Mouse (Mus musculus) layer of hippocampus, adult 9-10 months (tissue): ENCODE data around the gene Hpn.
A peak's percentile ranks its signal among the peaks of the same experiment; 100 is the strongest.

Experiments
- DNase-seq: peaks from one replicate; pipeline ENCODE4 v3.0.0; 2022; ENCODE audit warnings: low spot score

Hpn gene

GRCm38 (mm10) chr7:31081106-31081505 is 34.0 kb downstream of the Hpn start:
- no peak for DNase-seq

DNA sequence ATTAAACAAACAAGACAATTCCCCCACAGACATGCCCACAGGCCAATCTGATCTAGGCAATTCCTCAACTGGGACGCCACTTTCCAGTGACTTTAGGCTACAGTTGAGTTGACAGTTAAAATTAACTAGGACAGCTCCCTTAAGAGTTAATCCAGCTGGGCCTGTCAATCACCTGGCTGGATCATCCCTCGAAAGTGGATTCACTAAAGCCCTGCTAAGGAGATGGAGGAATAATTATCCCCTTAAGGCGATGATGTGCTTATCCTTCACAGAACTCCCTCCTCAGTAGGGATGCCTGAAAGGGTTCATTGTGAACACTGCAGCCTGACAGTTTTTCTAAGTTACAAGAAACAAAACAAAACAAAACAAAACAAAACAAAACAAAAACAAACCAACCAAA is 34.5 kb downstream of the Hpn start:
- no peak for DNase-seq

DNA sequence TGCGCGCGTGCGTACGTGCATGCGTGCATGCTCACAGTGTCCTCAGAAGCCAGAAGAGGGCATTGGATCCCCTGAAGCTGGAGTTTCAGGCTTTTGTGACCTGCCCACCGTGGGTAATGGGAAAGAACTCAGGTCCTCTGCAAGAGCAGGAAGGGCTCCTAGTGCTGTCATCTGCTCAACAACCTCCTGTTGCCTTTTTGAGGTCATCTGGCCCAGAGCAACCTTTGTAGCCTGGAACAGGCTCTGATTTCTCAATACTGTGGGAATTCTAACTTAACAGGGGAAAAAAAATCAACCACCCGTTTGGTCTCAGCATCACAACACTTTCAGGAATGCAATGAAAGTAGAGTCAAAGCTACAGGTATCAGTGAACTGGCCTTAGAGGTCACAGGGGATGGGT is 35.4 kb downstream of the Hpn start:
- DNase-seq, result no peak

- DNase-seq, result peak; percentile 75
Measured at GRCm38 (mm10) chr7:31077885-31078445, 37.1 kb downstream of the Hpn start.

GRCm38 (mm10) chr7:31077470-31077869 is 37.6 kb downstream of the Hpn start:
- no peak for DNase-seq

GRCm38 (mm10) chr7:31076492-31076891 is 38.6 kb downstream of the Hpn start, which contains the start of gene Fxyd3:
Gene Fxyd3 (minus strand): TSS chr7:31076704.
- no peak for DNase-seq

DNA sequence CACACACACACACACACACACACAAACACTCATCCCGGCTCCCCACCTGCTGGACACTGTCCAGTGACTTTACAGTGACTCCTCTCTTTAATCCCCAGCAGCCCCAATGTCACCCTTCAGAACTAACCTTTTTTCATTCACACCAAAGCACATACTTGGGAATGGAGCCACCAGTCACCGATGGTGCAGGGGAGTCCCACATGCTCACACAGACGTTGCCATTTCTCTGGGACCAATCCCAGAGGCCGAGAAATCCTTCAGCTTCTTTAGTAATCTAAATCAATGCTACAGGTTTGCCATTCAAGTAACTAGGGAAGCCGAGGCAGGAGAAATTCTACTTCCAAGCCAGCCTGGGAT is 40.4 kb downstream of the Hpn start:
- DNase-seq, result no peak

DNA sequence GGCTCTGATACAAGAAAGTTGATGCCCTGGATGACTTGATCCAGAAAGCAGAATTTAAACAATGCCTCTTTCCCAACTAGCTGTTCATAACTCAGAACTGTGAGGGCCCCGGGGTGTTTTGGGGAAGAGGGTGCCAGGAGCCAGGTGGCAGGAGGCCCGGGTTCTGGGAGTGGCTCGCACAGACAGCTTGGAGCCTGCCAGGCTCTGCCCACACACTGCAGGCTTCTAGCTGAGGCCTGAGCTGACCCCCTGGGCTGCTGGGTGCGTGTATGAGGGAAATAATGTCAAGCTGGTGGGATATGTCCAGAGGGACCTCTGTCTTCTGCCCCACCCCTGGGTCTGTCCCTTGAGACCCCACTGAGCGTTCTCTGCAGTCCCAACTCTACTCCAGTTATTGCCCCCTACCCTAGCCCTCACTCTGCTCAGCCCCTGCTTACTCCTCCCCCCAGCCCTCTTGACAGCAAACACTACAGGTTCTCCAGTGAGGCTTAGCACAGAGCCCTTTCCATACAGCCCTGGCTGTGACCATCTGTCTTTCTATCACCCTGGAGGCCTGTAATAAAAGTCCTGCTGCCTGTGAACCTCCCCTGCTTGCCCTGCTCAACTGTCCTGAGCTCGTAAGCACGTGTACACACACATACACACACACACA is 40.9 kb downstream of the Hpn start:
- DNase-seq, result no peak

DNA sequence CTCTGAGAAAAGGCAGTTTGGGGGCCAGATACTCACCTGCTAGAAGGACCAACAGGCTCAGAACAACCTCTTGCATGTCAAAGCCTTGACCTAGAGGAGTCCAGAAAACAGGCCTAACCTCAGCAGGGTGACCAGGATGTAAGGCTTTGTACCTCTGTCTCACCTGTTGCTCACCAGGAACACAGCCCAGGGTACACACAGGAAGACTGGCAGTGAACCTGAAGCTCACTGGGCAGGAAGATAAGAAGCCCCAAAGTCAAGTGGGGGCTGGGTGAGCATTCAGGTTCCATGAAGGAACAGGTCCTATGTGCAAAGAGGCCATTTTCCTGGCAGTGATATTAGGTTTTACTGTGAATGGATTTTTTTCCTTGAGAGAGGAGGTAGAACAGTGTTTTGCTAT is 41.5 kb downstream of the Hpn start:
- no peak for DNase-seq

GRCm38 (mm10) chr7:31072326-31072725 is 42.8 kb downstream of the Hpn start:
- no peak for DNase-seq

GRCm38 (mm10) chr7:31070324-31070723 is 44.8 kb downstream of the Hpn start:
- DNase-seq, result no peak

GRCm38 (mm10) chr7:31069491-31069890 is 45.6 kb downstream of the Hpn start:
- no peak for DNase-seq

DNA sequence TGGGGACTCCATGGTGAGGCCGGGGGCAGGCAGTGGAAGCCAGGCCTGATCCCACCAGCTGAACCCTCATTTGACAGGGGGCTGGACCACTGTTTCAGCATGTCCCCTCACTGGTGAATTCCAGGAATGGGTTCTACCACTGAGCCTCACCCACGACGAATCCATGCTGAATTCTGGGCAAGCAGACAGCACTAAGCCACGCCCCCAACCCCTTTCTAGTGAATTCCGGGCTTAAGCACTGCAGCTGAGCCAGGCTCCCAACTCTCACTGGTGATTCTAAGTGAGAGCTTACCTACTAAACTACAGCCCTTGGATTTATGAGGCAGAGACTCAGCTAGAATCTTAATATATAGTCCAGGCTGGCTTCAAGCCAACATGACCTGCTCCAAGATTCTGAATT is 47.3 kb downstream of the Hpn start:
- DNase-seq, result no peak

GRCm38 (mm10) chr7:31063074-31063560 is 52.0 kb downstream of the Hpn start:
- DNase-seq, result no peak

DNA sequence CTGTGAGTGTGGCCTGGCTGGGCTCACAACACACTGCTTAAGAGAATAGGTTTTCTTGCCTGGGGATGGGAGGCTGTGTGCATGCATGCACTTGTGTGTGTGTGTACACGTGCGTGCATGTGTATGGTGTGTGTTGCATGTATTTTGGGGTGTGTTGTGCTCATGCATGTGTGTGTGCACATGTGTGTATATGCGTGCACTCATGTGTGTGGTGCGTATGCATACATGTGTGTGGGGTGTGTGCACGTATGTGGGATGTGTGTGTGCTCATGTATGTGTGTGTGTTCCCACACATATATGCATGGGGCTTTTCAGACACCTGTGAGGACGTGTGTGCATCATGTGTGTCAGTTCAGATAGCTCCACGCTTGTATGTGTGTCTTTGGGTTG is 54.5 kb downstream of the Hpn start:
- DNase-seq, result no peak

DNA sequence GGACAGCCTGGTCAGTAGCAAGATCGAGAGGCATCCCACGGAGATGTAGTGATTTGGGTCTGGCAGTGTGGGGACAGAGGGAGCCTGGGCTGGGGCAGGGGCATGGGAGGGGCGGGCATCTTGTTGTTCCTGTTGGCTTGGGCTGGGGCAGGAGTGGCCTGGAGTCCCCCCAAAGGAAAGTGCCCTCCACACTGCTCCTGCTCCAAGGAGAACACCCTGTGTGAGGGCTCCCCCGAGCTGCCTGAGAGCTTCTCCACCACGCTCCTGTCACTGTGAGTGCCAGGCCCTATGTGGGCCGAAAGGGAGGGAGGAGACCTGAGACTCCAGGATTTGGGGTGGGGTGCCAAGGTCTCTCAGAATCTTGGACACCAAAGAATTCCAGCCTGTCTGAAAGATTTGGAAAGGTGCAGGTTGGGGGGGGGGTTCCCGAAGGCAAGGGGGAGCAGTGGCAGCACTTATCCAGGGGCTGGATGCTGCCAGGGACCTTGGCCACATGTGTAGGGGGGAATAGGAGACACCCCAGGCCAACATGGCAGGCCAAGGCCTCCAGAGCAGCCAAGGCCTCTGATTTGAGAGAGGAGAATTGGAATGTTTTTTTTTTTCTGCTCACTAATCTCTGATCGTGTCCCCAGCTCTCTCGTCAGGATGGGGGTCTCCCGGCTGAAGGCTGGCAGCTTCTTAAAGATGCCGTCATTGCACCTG is 55.0 kb downstream of the Hpn start:
- DNase-seq, result no peak

DNA sequence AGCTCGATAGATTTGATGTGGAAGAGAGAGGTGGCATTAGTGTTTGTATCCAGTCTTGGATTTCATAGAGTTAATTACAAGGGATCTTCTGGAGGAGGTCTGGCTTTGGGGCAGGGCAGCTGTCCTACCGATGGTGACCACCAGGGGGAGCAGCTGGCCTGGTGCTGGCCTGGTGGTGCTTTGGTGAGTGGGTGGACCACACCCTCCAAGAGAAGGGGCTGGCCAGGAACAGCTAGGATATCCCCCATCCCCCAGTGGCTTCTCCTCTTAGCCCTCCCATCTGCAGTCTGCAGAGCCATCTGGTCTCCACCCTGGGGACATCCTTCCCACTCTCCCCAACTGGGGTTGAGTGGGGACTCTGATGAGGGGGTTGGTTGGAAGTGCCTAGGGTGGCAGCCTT is 56.0 kb downstream of the Hpn start, which contains the start of gene Lgi4:
Gene Lgi4 (plus strand): TSS at position 235 of the 400 bp plus-strand sequence.
- peak; percentile 80 for DNase-seq

- no peak for DNase-seq
Measured at GRCm38 (mm10) chr7:31058211-31058610, 56.9 kb downstream of the Hpn start.

DNA sequence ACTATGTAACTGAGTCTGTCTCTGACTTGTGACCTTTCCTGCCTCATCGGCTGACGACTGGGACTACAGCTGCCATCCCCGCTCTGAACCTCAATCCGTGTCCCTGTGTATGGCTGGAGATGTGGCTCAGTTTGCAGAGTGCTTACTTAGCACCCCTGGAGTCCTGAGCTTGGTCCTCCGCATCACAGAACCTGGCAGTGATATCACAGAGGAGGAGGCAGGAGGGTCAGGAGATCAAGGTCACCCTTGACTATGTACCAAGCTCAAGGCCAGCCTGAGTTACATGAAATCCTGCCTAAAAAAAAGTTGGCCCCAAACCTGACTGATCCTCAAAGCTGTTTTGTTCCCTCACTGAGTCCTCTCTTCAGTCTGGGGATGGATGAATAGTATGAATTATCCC is 57.4 kb downstream of the Hpn start:
- DNase-seq, result no peak

GRCm38 (mm10) chr7:31057071-31057470 is 58.0 kb downstream of the Hpn start, which contains the start of gene Fxyd1:
Gene Fxyd1 (minus strand): TSS chr7:31057199.
- no peak for DNase-seq

GRCm38 (mm10) chr7:31056448-31056847 is 58.6 kb downstream of the Hpn start:
- DNase-seq, result no peak

- no peak for DNase-seq
Measured at GRCm38 (mm10) chr7:31055883-31056282, 59.2 kb downstream of the Hpn start.

GRCm38 (mm10) chr7:31055354-31055824 is 59.7 kb downstream of the Hpn start:
- no peak for DNase-seq
